Mouse (Mus musculus) T-helper 2 cell (primary cell): ENCODE results near the gene Fancd2.

Experiments
- in situ Hi-C: fragments of 300-600 bp; cut with MboI, MseI; formaldehyde crosslinking; loops from one replicate; pipeline ENCODE4 v1.15.1; 2025; ENCODE audit warnings: high pct_unique_total_duplicates

Fancd2 gene

DNA sequence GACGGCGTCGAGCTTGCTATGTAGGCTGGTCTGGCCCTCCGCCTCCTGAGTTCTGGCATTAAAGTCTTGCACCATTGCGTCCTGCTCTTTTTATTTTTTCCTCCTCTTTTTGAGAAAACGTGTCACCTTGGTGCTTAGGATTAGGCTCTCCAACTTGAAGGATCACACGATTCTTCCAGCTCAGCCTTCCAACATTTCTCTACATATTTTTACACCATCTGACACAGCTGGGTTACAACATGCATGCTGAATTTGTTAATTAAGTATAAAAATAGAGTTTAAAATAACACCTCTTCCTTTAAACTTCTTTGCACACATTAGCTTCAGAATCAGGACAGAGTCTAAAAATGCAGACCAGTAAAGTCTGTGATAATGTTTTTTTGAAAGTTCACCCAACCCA is 77.8 kb downstream of the Fancd2 start:
- in situ Hi-C loops = loop anchor here (25.0 kb wide), 1 partner anchor 1303 kb away; no protein-coding TSS in a partner anchor

DNA sequence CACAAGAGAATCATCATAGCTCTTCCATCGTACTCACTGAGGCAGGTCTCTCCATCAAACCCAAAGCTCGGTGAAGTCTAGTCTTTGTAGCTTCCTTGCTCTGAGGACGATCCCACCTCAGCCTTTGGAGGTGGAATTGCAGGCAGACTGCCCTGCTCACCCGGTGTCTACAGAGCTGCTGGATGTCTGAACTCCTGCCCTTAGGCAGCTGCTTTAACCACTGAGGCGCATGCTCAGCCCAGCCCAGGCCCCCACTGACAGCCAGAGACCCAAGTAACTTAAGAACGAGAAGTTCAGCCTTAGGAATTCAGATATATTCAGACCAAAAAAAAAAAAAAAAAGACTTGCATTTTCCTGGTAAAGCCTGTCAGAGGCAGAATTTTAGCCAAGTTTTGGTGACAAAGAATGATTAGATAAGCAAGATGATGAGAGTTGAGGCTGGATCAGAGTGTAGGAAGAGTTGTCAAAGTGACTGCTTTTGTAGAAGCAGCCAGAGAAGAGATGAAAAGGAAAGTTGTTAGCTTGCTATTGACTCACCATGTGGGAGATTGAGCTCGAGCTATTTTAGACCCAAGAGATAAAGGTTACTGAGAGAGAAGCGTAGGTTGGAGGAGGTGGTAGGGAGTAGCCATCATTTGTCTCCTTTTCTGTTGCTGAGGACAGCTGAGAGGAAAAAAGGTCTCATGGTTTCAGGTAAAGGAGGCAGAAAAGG is 80.9 kb downstream of the Fancd2 start:
- in situ Hi-C loops = loop anchor here (25.0 kb wide), 1 partner anchor 1300 kb away; no protein-coding TSS in a partner anchor

- in situ Hi-C loops = loop anchor here (25.0 kb wide), 1 partner anchor 1298 kb away; no protein-coding TSS in a partner anchor
These were observed 82.7 kb downstream of the Fancd2 start for GRCm38 (mm10) chr6:113614152-113614551.

DNA sequence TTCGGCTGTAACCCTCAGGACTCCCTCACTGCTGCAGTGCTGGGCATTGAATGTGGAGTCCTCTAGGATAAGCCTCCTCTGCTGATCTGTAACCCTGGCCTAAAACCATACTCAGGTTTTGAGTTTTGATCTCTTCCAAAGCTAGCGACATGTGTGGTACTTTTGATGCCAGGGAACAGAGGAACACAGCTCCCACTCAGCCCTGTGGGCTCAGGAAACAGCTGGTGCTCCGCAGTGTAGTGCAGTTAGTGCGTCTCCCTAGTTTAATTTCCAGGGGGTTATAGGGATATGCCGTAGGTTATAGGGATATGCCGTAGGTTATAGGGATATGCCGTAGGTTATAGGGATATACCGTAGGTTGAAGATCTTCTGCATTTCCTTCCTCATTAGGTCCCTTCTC is 83.5 kb downstream of the Fancd2 start:
- in situ Hi-C loops = loop anchor here (25.0 kb wide), 1 partner anchor 1297 kb away; no protein-coding TSS in a partner anchor

DNA sequence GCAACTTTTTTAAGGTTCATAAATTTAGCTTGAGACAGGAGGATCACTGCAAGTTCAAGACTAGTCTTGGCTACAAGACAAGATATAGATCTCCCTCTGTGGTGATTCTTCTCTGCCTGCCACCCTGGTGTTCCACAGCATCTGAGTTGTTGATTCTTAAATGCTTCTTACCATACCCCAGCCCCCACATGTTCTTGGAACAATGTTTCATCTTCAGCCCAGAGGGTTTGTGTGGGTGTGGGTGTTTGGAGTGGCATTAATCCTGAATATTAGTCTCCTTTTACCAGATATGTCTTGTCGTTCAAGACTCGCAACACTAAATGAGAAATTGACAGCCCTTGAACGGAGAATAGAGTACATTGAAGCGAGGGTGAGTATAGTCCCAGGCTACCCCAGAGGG is 84.0 kb downstream of the Fancd2 start:
- in situ Hi-C loops = loop anchor here (25.0 kb wide), 1 partner anchor 1297 kb away; no protein-coding TSS in a partner anchor

DNA sequence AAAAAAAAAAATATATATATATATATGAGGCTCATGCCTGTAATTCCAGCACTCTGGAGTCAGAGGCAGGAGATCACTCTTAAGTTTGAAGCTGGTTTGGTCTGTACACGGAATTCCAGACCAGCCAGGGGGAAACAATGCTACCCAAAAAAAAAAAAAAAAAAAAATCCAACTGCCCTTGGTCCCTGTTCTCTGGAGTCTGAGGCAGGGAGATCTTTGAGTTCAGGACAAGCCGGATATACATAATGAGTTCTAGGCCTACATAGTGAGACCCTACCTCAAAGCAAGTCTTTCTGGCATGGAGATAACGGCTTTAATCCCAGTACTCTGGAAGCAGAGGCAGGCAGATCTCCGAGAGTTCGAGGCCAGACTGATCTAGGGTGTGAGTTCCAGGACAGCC is 91.9 kb downstream of the Fancd2 start:
- in situ Hi-C loops = loop anchor here (25.0 kb wide), 1 partner anchor 1289 kb away; no protein-coding TSS in a partner anchor

GRCm38 (mm10) chr6:113623941-113624751 is 92.7 kb downstream of the Fancd2 start, which contains the start of gene Vhl:
Gene Vhl, plus strand, starts transcription at chr6:113623959.
- in situ Hi-C loops = loop anchor here (25.0 kb wide), 1 partner anchor 1288 kb away; no protein-coding TSS in a partner anchor

DNA sequence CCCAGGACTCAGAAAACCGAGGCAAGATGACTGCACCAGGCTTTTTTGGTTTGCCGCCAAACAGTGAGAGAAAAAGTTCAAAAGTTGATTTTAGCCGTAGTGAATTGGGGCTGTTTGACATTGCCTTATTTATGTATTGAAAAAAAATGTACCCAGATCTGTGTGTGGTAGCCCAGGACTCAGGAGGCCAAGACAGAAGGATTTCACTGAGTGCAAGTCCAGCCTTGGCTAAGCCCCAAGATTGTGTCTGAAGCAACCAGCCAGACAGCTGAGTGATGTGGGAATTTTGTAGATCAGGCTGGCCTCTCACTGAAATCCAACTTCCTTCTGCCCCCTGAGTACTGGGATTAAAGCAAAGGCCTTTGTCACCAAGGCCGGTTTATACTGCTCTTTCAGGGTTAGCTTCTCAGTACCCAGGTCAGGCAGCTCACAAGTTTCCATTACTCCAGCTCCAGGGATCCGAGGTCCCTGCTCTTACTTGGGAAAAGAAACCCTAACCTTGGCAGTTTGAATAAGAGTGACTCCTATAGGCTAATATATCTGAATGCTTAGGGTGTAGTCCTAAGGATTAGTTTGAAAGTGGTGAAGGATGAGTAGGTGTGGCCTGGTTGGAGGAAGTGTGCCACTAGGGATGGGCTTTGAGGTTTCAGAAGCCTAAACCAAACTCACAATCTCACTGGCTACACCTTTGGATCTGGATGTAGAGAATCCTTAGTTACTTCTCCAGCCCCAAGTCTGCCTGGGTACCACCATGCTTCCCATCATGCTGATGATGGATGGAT is 93.7 kb downstream of the Fancd2 start:
- in situ Hi-C loops = loop anchor here (25.0 kb wide), 1 partner anchor 1287 kb away; no protein-coding TSS in a partner anchor

GRCm38 (mm10) chr6:113630322-113630721 is 98.8 kb downstream of the Fancd2 start:
- in situ Hi-C loops = no loop called here

DNA sequence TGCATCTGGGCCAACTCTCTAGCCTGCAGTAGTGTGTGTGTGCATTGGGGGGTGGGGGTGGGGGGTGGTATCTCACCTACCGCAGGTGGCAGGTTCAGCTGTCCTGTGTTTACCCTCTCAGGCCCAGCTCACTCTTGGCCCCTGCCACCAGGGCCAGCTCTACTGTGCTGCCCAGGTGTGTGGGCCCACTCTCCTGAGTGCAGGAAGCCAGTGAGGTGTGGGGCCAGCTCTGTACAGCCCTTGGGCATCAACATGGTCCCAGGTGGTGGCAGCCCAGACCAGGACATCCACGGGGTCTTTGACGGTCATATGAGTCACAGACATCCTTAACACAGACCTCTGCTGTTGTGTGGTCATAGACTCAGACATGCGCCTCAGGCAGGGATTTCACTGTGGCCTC is 101.4 kb downstream of the Fancd2 start:
- in situ Hi-C loops = no loop called here

- in situ Hi-C loops = loop anchor here (5.0 kb wide), 1 partner anchor 44 kb away; no protein-coding TSS in a partner anchor
These were observed 107.0 kb downstream of the Fancd2 start, which contains the start of gene Irak2 for GRCm38 (mm10) chr6:113638302-113639040. Gene Irak2, plus strand, starts transcription at chr6:113638467.

DNA sequence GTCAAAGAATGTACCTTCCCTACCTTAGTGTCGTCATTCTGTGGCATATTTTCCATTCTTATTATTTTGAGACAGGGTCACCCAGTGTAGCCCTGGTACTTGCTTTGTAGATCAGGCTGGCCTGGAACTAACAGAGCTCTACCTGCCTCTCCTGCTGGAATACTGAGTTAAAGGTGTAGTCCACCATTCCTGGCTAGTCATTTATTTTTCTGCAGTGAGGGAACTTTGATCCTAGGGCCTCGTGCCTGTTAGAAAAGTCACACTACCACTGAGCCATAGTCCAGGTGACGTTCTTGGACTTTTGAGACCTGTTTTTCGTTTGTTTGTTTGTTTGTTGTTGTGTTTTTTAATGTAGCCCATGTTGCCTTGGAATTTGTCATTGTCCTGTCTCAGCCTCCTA is 107.7 kb downstream of the Fancd2 start:
- in situ Hi-C loops = loop anchor here (5.0 kb wide), 1 partner anchor 43 kb away; no protein-coding TSS in a partner anchor

GRCm38 (mm10) chr6:113642605-113643004 is 111.1 kb downstream of the Fancd2 start:
- in situ Hi-C loops = no loop called here

- in situ Hi-C loops = no loop called here
These were observed 111.5 kb downstream of the Fancd2 start for GRCm38 (mm10) chr6:113643021-113643420.

DNA sequence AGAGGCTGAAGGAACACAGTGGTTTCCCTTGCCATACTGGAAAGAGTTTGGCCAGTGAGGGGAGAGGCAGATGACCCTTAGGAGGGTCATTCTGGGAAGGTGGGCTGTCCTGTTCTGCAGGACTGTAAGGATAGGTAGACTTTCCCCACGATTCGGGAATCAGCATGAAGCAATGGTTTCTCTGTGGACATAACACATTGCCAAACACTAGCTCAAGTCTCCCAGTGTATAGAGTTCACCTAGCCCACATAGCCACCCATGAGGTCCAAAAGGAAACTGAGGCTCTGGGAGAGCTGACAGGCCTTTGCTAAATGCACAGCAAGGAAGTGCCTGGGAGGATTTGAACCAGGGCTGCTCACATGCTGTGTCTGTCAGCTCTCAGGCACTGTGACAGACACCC is 112.5 kb downstream of the Fancd2 start:
- in situ Hi-C loops = no loop called here

DNA sequence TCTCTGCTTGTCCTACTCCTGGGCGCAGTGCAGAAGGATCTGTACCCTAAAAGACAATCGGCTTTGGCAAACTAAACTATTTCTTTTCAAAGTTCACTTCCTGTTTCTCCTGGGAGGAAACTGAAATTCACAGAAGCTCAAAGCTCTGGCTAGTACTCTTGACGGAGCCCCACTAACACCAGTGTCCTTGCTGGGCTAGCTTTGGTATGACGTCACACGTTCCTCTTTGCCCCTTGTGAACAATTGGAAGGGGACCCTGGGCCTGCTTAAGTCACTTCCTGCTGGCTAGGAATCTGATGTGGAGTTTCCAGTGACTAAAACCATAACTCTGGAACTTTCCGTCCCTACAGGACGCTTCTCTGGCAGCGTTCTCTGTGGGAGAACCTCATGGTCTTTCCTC is 113.3 kb downstream of the Fancd2 start:
- in situ Hi-C loops = no loop called here
